Mouse (Mus musculus): ENCODE results near the gene Bud23.
"Not testable (repeated sequence)": the region's sequence is repeated elsewhere in the genome, so short reads cannot be mapped to it uniquely, and the experiment has no call there.

The Bud23 gene

GRCm38 (mm10) chr5:135072061-135072460 is 7.3 kb upstream of the Bud23 start:
- DNase-seq (ENCODE audit: low read depth in 1 of 2, low spot score in 2 of 2): no peak

GRCm38 (mm10) chr5:135070448-135070847 is 5.7 kb upstream of the Bud23 start:
- DNase-seq (ENCODE audit: low read depth in 1 of 2, low spot score in 2 of 2): no peak

- no peak for DNase-seq (ENCODE audit: low read depth in 1 of 2, low spot score in 2 of 2)
Observed at GRCm38 (mm10) chr5:135066008-135066407, 1.2 kb upstream of the Bud23 start.

- DNase-seq (ENCODE audit: low read depth in 1 of 2, low spot score in 2 of 2): no peak
Observed at GRCm38 (mm10) chr5:135064382-135064766, 385 bp downstream of the Bud23 start.

DNA sequence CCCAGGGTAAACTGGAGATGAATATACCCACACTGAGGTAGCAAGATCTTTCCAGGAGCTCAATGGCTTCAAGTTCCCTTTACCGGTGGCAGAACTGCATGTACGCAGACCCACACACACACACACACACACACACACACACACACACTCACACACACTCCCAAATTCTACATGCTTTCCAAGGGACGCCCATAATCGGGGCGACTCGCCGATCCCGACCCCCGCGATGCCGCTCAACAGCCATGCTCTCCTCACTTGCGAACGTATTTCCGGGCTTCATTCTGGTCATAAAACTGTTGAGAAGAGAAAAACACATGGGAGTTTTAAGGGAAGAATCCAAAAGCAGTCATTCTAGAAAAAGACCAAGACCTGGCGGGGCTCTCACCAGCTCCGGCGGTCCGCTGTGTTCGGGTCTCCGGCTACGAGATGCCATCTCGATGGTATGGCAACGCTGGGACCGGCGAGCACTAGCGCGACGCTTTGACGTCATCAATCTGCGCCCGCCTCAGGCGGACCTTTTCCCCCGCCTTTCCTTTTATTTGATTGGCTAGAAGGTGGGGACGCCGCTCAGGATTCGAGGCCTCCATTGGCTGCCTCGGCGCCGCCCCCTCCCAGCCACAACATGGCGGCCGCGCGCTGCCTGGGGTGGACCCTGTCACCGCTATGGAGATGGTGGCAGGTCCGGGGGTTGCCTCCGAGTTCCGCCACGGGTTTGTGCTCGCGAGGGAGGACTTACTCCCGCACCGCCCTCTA is 954 bp downstream of the Bud23 start, which contains the start of gene Dnajc30:
Dnajc30 (plus strand) TSS at position 574 of the 753 bp plus-strand sequence.
- peak; percentile 87 to 95 for DNase-seq (ENCODE audit: low read depth in 1 of 2, low spot score in 2 of 2)

DNA sequence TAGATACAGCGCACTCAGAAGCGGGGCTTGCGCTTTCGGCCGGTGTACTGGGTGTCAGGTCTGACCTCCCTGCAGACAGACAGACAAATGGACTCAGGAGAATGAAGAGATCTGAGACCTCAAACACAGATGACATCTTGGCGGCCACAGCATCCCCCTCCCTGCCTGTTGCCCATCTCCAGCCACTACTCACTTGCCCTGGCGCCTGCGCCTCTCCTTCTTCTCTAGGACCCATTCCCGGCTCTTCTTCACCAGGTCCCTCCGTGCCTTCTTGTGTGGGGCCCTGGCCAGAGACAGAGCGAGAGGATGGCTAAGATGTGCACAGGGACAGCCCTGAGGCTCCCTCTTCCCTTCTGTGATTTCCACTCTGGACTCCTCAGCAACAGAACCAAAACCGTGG is 11.4 kb downstream of the Bud23 start:
- no peak for DNase-seq (ENCODE audit: low read depth in 1 of 2, low spot score in 2 of 2)

DNA sequence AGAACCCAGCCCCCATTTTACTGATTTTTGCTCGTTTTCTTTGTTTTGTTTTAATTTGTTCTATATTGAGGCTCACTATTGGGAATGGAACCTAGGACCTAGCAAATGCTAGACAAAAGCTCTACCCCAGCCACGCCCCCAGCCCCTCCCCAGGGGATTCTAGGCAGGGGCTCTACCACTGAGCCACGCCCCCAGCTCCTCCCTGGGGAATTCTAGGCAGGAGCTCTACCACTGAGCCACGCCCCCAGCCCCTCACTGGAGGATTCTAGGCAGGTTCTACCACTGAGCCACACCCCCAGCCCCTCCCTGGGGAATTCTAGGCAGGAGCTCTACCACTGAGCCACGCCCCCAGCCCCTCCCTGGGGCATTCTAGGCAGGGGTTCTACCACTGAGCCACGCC is 15.5 kb downstream of the Bud23 start:
- not testable (repeated sequence) for DNase-seq (ENCODE audit: low read depth in 1 of 2, low spot score in 2 of 2)

DNA sequence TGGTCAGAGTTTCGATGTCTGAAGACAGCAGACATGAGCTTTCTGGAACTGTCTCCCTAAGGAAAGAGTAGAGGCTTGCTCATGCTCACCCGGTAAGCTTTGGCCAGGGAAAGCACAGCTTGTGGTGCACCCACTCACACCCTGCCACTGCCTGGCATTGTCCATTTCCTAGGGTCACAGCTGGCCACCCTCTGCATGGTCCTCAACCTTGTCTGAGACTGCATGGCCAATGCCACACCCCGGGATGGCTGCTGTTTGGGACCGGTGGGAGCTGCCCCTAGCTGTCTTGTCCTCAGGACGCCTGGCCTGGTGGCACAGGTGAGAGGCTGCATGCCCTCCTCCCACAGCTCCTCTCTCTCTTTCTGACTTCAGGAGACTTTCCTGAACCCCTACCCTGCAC is 16.2 kb downstream of the Bud23 start:
- DNase-seq (ENCODE audit: low read depth in 1 of 2, low spot score in 2 of 2): no peak

DNA sequence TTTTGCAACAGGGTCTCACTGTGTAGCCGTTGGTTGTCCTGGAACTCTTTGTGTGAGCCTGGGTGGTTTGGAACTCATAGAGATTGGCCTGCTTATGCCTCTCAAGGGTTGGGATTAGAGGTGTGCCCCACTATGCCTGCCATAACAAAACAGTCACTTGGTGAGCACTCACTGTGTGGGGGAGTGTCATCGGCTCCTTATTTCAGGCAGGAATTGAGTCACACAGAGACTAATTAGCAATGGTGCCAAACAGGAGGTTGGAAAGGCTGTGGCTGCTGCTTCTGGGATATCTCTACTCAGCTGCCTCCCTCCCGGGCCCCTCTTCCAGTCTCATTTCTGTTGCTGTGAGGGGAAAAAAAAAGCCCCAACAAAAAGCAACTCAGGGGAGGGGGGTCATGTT is 20.2 kb downstream of the Bud23 start:
- DNase-seq (ENCODE audit: low read depth in 1 of 2, low spot score in 2 of 2): no peak

- DNase-seq (ENCODE audit: low read depth in 1 of 2, low spot score in 2 of 2): no peak
Observed at GRCm38 (mm10) chr5:135042105-135042788, 22.5 kb downstream of the Bud23 start.

GRCm38 (mm10) chr5:135040777-135041176 is 24.0 kb downstream of the Bud23 start:
- no peak for DNase-seq (ENCODE audit: low read depth in 1 of 2, low spot score in 2 of 2)

DNA sequence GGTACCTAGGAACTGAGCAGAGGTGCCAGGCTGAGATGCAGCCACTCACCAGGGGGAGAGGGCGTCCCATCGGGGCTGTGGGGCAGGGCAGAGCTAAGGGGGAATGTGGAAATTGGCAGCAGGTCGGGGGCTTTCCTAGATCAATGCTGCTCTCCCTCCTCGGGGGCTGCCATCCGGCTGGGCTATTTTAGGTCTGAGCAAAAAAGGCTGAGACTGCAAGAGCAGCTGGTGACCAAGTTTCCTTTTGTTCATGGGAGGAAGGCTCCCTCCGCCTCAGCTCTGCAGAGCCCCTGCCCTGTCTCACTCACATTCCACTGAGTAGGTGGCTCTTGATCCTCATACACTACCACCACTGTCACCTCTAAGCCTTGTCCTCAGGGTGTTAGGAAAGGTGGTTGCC is 24.7 kb downstream of the Bud23 start:
- no peak for DNase-seq (ENCODE audit: low read depth in 1 of 2, low spot score in 2 of 2)

DNA sequence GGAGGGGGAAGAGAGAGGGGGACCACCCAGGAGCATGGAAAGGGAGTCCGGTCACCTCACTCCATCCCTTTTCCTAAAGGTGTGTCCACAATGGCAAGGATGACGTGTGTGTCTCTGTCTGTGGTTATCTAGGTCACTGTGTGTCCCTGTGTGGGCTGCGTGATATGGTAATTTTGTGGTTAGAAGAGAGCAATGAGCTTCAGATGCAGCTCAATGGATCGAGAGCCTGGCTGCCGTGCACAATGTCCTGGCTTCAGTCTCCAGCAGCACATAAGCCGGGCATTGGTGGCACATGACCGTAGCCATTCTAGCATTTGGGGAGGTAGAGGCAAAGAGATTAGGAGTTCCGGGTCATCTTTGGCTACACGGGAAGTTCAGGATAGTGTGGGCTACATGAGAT is 25.2 kb downstream of the Bud23 start:
- DNase-seq (ENCODE audit: low read depth in 1 of 2, low spot score in 2 of 2): no peak

GRCm38 (mm10) chr5:135037946-135038345 is 26.8 kb downstream of the Bud23 start:
- DNase-seq (ENCODE audit: low read depth in 1 of 2, low spot score in 2 of 2): no peak

DNA sequence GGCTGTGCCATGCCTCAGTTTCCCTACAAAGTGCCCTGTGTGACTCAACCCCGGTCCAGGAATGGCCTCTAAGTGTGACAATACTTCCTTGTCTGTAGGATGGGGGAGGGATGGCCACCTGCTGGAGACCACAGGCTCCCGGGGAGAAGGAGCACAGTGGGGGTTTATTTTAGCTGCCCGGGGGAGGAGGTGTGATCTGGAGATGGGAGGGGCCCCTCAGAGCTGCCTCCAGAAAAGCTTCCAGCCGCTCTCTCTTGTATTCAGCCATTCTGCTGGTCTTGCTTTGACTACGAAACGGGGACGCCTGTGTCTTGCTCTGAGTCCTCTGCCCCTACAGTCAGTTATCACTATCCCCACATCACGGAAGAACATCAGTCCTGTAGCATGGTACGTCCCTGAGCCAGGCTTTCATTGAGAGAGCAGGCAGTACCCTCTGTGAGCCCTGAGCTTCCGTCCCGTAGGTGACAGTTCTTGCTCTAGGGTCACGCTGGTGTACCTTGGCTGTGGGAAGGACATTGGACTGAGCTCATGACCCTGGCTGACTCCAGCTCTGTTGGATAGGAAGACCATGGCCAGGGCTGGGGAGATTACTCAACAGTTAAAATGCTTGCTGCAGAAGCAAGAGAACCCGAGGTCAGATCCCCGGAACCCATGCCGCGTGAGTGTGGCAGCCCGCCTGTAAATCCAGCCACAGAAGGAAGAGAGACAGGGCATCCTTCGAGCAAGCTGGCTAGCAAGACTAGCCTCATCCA is 29.0 kb downstream of the Bud23 start:
- DNase-seq (ENCODE audit: low read depth in 1 of 2, low spot score in 2 of 2): no peak

DNA sequence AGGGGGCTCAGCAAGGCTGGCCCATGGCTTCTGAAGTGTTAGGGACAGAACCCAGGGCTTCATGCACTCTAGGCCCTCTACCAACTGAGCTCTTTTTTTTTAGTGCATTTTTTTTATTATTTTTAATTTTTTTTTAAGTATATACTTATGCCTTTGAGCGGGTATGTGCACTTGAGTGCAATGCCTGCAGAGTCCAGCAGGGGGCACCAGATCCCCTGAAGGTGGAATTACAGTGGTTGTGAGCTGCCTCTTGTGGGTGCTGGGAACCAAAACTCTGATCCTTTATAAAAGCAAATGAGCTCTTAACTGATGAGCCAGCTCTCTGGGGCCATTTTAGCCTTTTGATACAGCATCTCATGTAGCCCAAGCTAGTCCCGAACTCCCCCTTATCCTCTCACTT is 30.2 kb downstream of the Bud23 start:
- no peak for DNase-seq (ENCODE audit: low read depth in 1 of 2, low spot score in 2 of 2)

- DNase-seq (ENCODE audit: low read depth in 1 of 2, low spot score in 2 of 2): no peak
Observed at GRCm38 (mm10) chr5:135032581-135032980, 32.2 kb downstream of the Bud23 start.

DNA sequence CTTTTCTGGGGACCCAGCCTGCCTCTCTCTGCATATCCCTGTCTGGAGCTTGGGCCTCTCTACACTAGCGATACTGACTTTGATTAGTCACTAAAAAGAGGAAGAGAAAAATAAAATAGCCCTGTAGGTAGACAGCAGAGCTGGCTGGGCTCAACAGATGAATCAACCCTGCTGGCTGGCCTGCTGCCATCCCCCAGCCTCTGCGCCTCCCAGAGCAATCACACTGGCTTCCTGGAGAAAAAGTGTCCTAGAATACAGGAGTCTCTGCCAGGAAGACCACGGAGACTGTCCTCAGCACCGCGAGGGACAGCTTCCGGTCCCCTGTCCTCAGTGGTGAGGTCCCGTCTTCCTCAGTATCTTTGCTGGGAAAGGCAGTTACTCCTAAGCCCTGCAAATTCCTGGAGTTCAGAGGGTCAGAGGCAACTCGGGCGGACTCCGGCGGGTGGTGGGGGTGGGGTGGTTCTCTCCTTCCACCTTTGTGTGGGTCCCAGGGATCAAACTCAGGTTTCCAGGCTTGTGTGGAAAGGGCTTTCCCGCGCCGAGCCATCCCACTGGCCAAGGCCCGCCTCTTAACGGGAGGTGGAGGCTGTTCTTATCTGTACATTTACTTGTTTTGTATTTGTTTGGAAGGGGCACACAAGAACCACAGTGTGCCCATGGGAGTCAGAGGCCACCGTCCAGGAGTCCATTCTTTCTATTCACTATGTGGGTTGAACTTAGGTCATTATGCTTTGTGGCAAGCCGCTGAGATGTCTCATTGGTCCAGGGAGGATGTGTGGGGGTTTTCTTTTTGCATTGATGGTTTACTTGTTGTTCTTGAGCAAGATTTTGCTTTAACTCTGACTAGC is 35.5 kb downstream of the Bud23 start:
- DNase-seq (ENCODE audit: low read depth in 1 of 2, low spot score in 2 of 2): no peak

DNA sequence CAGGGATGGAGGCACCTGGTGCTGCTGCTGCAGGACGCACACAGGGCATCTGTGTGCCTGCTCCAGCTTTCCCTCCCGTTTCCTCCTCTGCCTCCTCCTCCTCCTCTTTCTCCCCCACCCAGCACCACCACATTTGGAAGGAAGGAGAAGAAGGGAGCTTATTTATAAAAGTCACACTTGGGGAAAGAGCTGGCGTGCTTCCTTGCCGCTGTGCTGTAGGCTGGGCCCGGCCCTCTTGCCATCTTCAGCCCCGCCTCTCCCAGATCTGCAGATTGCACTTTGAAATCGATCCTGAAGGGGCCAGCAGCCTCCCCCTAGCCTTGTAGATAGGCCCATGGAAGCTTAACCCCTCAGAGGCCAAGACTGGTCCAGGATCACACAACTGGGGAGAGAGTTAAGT is 38.9 kb downstream of the Bud23 start:
- no peak for DNase-seq (ENCODE audit: low read depth in 1 of 2, low spot score in 2 of 2)

GRCm38 (mm10) chr5:135024665-135025224 is 40.0 kb downstream of the Bud23 start:
- DNase-seq (ENCODE audit: low read depth in 1 of 2, low spot score in 2 of 2): no peak
